Mouse (Mus musculus) heart, adult 2 months (tissue): Measurements from ENCODE around the gene Anapc11. TPM values are rescaled to one million over a fixed set of nuclear protein-coding genes. Genes with fewer than 3 reads are reported as not detected.

Source experiments
- DNase-seq, 2 experiments: peaks; one replicate each; pipeline ENCODE4 v3.0.0; 2021
- H3K27ac ChIP-seq: fragments of 200-600 bp; 2 replicates; pipeline ENCODE4 v1.8.1; 2022
- H3K27me3 ChIP-seq: fragments of 200-500 bp; 2 replicates; pipeline ENCODE4 v1.6.1; 2012; ENCODE audit warnings: mild to moderate bottlenecking, low read length, inconsistent platforms, mixed read lengths; ENCODE audit not compliant: control insufficient read depth, insufficient read depth
- H3K36me3 ChIP-seq: fragments of 200-500 bp; 2 replicates; pipeline ENCODE4 v1.6.1; 2012; ENCODE audit warnings: low read length, inconsistent platforms; ENCODE audit not compliant: control insufficient read depth, insufficient read depth
- H3K4me1 ChIP-seq: fragments of 200-500 bp; 2 replicates; pipeline ENCODE4 v1.6.1; 2011; ENCODE audit warnings: low read length; ENCODE audit not compliant: control insufficient read depth, insufficient read depth
- H3K4me3 ChIP-seq: fragments of 200-600 bp; 2 replicates; pipeline ENCODE4 v1.8.1; 2022
- H3K79me2 ChIP-seq: fragments of 200-500 bp; replicated peaks from 2 replicates; pipeline ENCODE4 v1.6.1; 2012; ENCODE audit warnings: mild to moderate bottlenecking, inconsistent platforms, low read length, moderate library complexity, mixed read lengths; ENCODE audit not compliant: control insufficient read depth, insufficient read depth
- H3K9ac ChIP-seq: fragments of 200-500 bp; 2 replicates; pipeline ENCODE4 v1.6.1; 2012; ENCODE audit warnings: low read depth, mild to moderate bottlenecking, control low read depth, inconsistent platforms, low read length, mixed read lengths
- CTCF ChIP-seq: fragments of 200-600 bp; IDR thresholded peaks from 2 replicates; pipeline ENCODE4 v1.8.1; 2022; ENCODE audit warnings: antibody characterized with exemption, mild to moderate bottlenecking, moderate library complexity
- EP300 ChIP-seq: fragments of 200-500 bp; IDR thresholded peaks from 2 replicates; pipeline ENCODE4 v1.6.1; 2011; ENCODE audit warnings: low read depth, low read length, control low read depth; ENCODE audit not compliant: insufficient read depth
- POLR2A ChIP-seq: fragments of 200-500 bp; IDR thresholded peaks from 2 replicates; pipeline ENCODE4 v1.6.1; 2011; ENCODE audit warnings: mild to moderate bottlenecking, low read depth, low read length, control low read depth; ENCODE audit not compliant: insufficient read depth
- WGBS: fragments of 180-500 bp; shearing (Covaris S2); methylation state at CpG from one replicate; pipeline ENCODE4 v1.1.7; 2018; 5-methylcytosine and 5-hydroxymethylcytosine counted together
- intact Hi-C: fragments of 180-260 bp; cut with DNase I; formaldehyde crosslinking; loops from one replicate; pipeline ENCODE4 v1.15.1; 2025
- microRNA-seq, 2 experiments: library from miRNA; unstranded; fragments of <30 nt; microRNA quantifications; one replicate each; pipeline ENCODE4 v1.2.0; 2021
- polyA plus RNA-seq: library from polyadenylated mRNA; depleted of rRNA; stranded (reverse); fragments of >200 nt; gene quantifications from 2 replicates; pipeline ENCODE4 v1.2.3, GENCODE M21; 2012; rRNA removed
- total RNA-seq, 2 experiments: library from RNA; stranded (reverse); gene quantifications; 2 replicates each; pipeline ENCODE4 v1.2.3; 2021

The Anapc11 gene
- total and polyA plus RNA-seq, 3 experiments, result 79.9 to 105 (median 89.0) TPM

- H3K79me2 ChIP-seq, result no peaks in the 10 kb centered on the region
- peak overlapping the region; percentile 62 for H3K4me3 ChIP-seq
- peak overlapping the region; percentile 82 for H3K9ac ChIP-seq
- H3K4me1 ChIP-seq, result peaks cover 2% of the 10 kb centered on the region; the same call in 1 of the 2 replicates
- intact Hi-C loops, result no loop called here
- H3K27ac ChIP-seq, result peak overlapping the region; percentile 88
- TF ChIP-seq EP300 (no peak), POLR2A (no peak; the same call in 1 of the 2 replicates), CTCF (no peak)
- no peak for DNase-seq
- 58% methylated on average over 35 of the region's 35 CpGs for WGBS
- H3K27me3 ChIP-seq, result no peaks in the 10 kb centered on the region
- no peaks in the 10 kb centered on the region; the same call in 1 of the 2 replicates for H3K36me3 ChIP-seq
Observed at GRCm38 (mm10) chr11:120647047-120647830, 49.0 kb downstream of the Anapc11 start.

DNA sequence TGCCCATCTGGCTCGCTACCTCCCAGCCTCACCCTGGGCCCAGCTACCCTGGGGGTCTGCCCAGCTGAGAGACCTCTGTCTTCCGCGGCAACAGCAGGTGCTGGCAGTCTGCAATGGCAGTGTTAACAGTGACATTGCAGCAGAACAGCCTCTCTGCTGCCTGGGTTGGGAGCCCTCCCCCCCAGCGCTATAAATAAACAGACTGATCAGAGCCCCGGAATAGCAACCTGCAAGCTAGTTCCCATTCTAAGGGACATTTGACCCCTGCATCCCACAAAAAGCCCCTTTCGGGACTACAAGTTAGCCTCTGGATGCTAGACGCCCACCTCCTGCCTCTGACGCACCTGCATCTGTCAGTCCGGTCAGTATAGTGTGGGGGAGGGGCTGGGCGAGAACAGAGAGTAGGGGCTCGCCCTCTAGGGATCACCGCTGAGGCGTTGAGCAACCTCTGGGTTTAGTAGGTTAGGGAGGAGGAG lies 49.8 kb downstream of the Anapc11 start, which contains the start of gene Myadml2:
TSS of gene Myadml2 (minus strand) at position 158 of the 476 bp plus-strand sequence.
- DNase-seq, result peak; percentile 69 to 73

GRCm38 (mm10) chr11:120651872-120652271 lies 53.7 kb downstream of the Anapc11 start:
- TF ChIP-seq CTCF, result peak; percentile 49
- no peak for TF ChIP-seq POLR2A
- no peak for TF ChIP-seq EP300
- WGBS, result 57% methylated on average over 3 of the region's 3 CpGs
- no peaks in the 10 kb centered on the region for H3K79me2 ChIP-seq
- H3K4me3 ChIP-seq, result no peak overlapping the region
- no peaks in the 10 kb centered on the region; the same call in 1 of the 2 replicates for H3K36me3 ChIP-seq
- H3K27ac ChIP-seq, result no peak overlapping the region
- DNase-seq, result no peak
- H3K9ac ChIP-seq, result no peak overlapping the region
- H3K27me3 ChIP-seq, result no peaks in the 10 kb centered on the region
- H3K4me1 ChIP-seq, result no peaks in the 10 kb centered on the region
- intact Hi-C loops, result no loop called here

More for the DNA sequence above, 49.8 kb downstream of the Anapc11 start, which contains the start of gene Myadml2:
- Histone ChIP-seq H3K27me3 (no peaks in the 10 kb centered on the region), H3K79me2 (no peaks in the 10 kb centered on the region), H3K4me3 (peak within 1 kb of the TSS; percentile 62), H3K27ac (peak within 1 kb of the TSS; percentile 88), H3K4me1 (peaks cover 2% of the 10 kb centered on the region; the same call in 1 of the 2 replicates), H3K9ac (peak within 1 kb of the TSS; percentile 82), H3K36me3 (no peaks in the 10 kb centered on the region; the same call in 1 of the 2 replicates)
- WGBS, result 7% methylated on average over 13 of the region's 13 CpGs
- intact Hi-C loops, result no loop called here
- no peak for TF ChIP-seq EP300
- TF ChIP-seq POLR2A, result peak; percentile 74; the same call in 1 of the 2 replicates

GRCm38 (mm10) chr11:120654741-120655140 lies 56.5 kb downstream of the Anapc11 start:
- Histone ChIP-seq H3K9ac (no peak overlapping the region), H3K36me3 (no peaks in the 10 kb centered on the region), H3K4me1 (no peaks in the 10 kb centered on the region), H3K27me3 (peaks cover 3% of the 10 kb centered on the region), H3K4me3 (no peak overlapping the region), H3K79me2 (no peaks in the 10 kb centered on the region), H3K27ac (no peak overlapping the region)
- WGBS, result 60% methylated on average over 3 of the region's 3 CpGs
- no peak for DNase-seq
- intact Hi-C loops, result no loop called here
- no peak for TF ChIP-seq CTCF
- TF ChIP-seq EP300, result no peak
- TF ChIP-seq POLR2A, result no peak

- no peak overlapping the region for H3K4me3 ChIP-seq
- no peaks in the 10 kb centered on the region for H3K36me3 ChIP-seq
- H3K4me1 ChIP-seq, result peaks cover 1% of the 10 kb centered on the region; the same call in 1 of the 2 replicates
- peaks cover 21% of the 10 kb centered on the region for H3K27me3 ChIP-seq
- no peak overlapping the region for H3K27ac ChIP-seq
- WGBS, result 80% methylated on average over 4 of the region's 4 CpGs
- H3K79me2 ChIP-seq, result no peaks in the 10 kb centered on the region
- intact Hi-C loops, result no loop called here
- no peak overlapping the region for H3K9ac ChIP-seq
- no peak for DNase-seq
- TF ChIP-seq EP300, result no peak
- no peak for TF ChIP-seq POLR2A
- no peak for TF ChIP-seq CTCF
Observed at GRCm38 (mm10) chr11:120657301-120657700, 59.1 kb downstream of the Anapc11 start.

Small RNA genes within 50 kb of the gene (microRNA-seq; reads per million reads assigned to microRNA genes)
- gene Mir6936, result 0 to 1.1 reads per million in 2 experiments

Other genes with a start within 250 kb of the Anapc11 start
Only the 30 nearest of the 35 such genes appear.
- 10 to 100 TPM; 54.8 to 58.4 TPM for gene Nploc4, start 160.7 kb upstream of the Anapc11 start, total RNA-seq
- 36.6 and 55.4 TPM in 2 replicates for gene Nploc4, start 160.7 kb upstream of the Anapc11 start, polyA plus RNA-seq
- 1 to 10 TPM in 1 of 2 experiments, under 1 TPM in 1; 0.42 to 1.5 TPM for gene Tspan10, start 155.8 kb upstream of the Anapc11 start, total RNA-seq
- 0.09 and 0.41 TPM in 2 replicates for gene Tspan10, start 155.8 kb upstream of the Anapc11 start, polyA plus RNA-seq
- gene Pde6g, start 144.9 kb upstream of the Anapc11 start, total RNA-seq, result under 1 TPM; 0.52 to 0.76 TPM
- 0.53 and 1.3 TPM in 2 replicates for gene Pde6g, start 144.9 kb upstream of the Anapc11 start, polyA plus RNA-seq
- gene Oxld1, start 140.4 kb upstream of the Anapc11 start, total RNA-seq, result 10 to 100 TPM; 57.4 to 61.6 TPM
- 52.0 and 59.4 TPM in 2 replicates for gene Oxld1, start 140.4 kb upstream of the Anapc11 start, polyA plus RNA-seq
- gene Ccdc137, start 140.3 kb upstream of the Anapc11 start, total RNA-seq, result 1 to 10 TPM; 5.8 to 6.0 TPM
- 6.7 and 11.7 TPM in 2 replicates for gene Ccdc137, start 140.3 kb upstream of the Anapc11 start, polyA plus RNA-seq
- gene Arl16, start 130.8 kb upstream of the Anapc11 start, total RNA-seq, result 10 to 100 TPM in 1 of 2 experiments, 1 to 10 TPM in 1; 9.1 to 10.8 TPM
- 13.6 and 17.1 TPM in 2 replicates for gene Arl16, start 130.8 kb upstream of the Anapc11 start, polyA plus RNA-seq
- gene Mrpl12, start 113.8 kb upstream of the Anapc11 start, total RNA-seq, result 100 to 1,000 TPM; 207 to 232 TPM
- gene Mrpl12, start 113.8 kb upstream of the Anapc11 start, polyA plus RNA-seq, result 199 and 200 TPM in 2 replicates
- gene Slc25a10, start 106.6 kb upstream of the Anapc11 start, total RNA-seq, result 10 to 100 TPM; 14.1 to 14.6 TPM
- gene Slc25a10, start 106.6 kb upstream of the Anapc11 start, polyA plus RNA-seq, result 32.6 and 40.9 TPM in 2 replicates
- gene Gcgr, start 67.7 kb upstream of the Anapc11 start, total RNA-seq, result under 1 TPM; 0.68 to 0.73 TPM
- 2.1 and 2.3 TPM in 2 replicates for gene Gcgr, start 67.7 kb upstream of the Anapc11 start, polyA plus RNA-seq
- gene Mcrip1, start 48.7 kb upstream of the Anapc11 start, total RNA-seq, result 10 to 100 TPM; 38.5 to 43.9 TPM
- gene Mcrip1, start 48.7 kb upstream of the Anapc11 start, polyA plus RNA-seq, result 84.9 and 97.4 TPM in 2 replicates
- under 1 TPM in 1 of 2 experiments, not detected in 1; 0.34 TPM for gene Ppp1r27, start 47.3 kb upstream of the Anapc11 start, total RNA-seq
- 0.64 and 0.96 TPM in 2 replicates for gene Ppp1r27, start 47.3 kb upstream of the Anapc11 start, polyA plus RNA-seq
- gene P4hb, start 25.2 kb upstream of the Anapc11 start, total RNA-seq, result 100 to 1,000 TPM; 221 to 246 TPM
- 115 and 174 TPM in 2 replicates for gene P4hb, start 25.2 kb upstream of the Anapc11 start, polyA plus RNA-seq
- gene Arhgdia, start 16.8 kb upstream of the Anapc11 start, total RNA-seq, result 100 to 1,000 TPM; 139 to 144 TPM
- 245 and 257 TPM in 2 replicates for gene Arhgdia, start 16.8 kb upstream of the Anapc11 start, polyA plus RNA-seq
- gene Alyref, start 56 bp upstream of the Anapc11 start, total RNA-seq, result 10 to 100 TPM; 48.7 to 52.0 TPM
- gene Alyref, start 56 bp upstream of the Anapc11 start, polyA plus RNA-seq, result 13.6 and 15.6 TPM in 2 replicates
- not detected for gene Npb, start 10.1 kb downstream of the Anapc11 start, total RNA-seq
- gene Npb, start 10.1 kb downstream of the Anapc11 start, polyA plus RNA-seq, result not detected in 2 replicates
- 10 to 100 TPM; 51.8 to 55.6 TPM for gene Pcyt2, start 19.5 kb downstream of the Anapc11 start, total RNA-seq
- gene Pcyt2, start 19.5 kb downstream of the Anapc11 start, polyA plus RNA-seq, result 111 and 125 TPM in 2 replicates
- gene Sirt7, start 26.8 kb downstream of the Anapc11 start, total RNA-seq, result 1 to 10 TPM; 7.0 to 7.4 TPM
- gene Sirt7, start 26.8 kb downstream of the Anapc11 start, polyA plus RNA-seq, result 23.7 and 25.9 TPM in 2 replicates
- gene Mafg, start 35.2 kb downstream of the Anapc11 start, total RNA-seq, result 10 to 100 TPM; 35.7 to 45.2 TPM
- gene Mafg, start 35.2 kb downstream of the Anapc11 start, polyA plus RNA-seq, result 32.8 and 37.2 TPM in 2 replicates
- 1 to 10 TPM in 1 of 2 experiments, under 1 TPM in 1; 0.81 to 1.2 TPM for gene Pycr1, start 45.3 kb downstream of the Anapc11 start, total RNA-seq
- gene Pycr1, start 45.3 kb downstream of the Anapc11 start, polyA plus RNA-seq, result 3.9 and 4.9 TPM in 2 replicates
- gene Myadml2, start 49.7 kb downstream of the Anapc11 start, total RNA-seq, result 10 to 100 TPM; 77.6 to 87.3 TPM
- 55.1 and 68.3 TPM in 2 replicates for gene Myadml2, start 49.7 kb downstream of the Anapc11 start, polyA plus RNA-seq
- gene Notum, start 62.8 kb downstream of the Anapc11 start, total RNA-seq, result under 1 TPM in 1 of 2 experiments, not detected in 1; 0.23 TPM
- gene Notum, start 62.8 kb downstream of the Anapc11 start, polyA plus RNA-seq, result 0.18 and 0.35 TPM in 2 replicates
- 10 to 100 TPM; 35.2 to 38.3 TPM for gene Aspscr1, start 74.6 kb downstream of the Anapc11 start, total RNA-seq
- 38.4 and 38.6 TPM in 2 replicates for gene Aspscr1, start 74.6 kb downstream of the Anapc11 start, polyA plus RNA-seq
- gene Cenpx, start 115.3 kb downstream of the Anapc11 start, total RNA-seq, result 10 to 100 TPM; 26.4 to 34.2 TPM
- 51.4 and 53.0 TPM in 2 replicates for gene Cenpx, start 115.3 kb downstream of the Anapc11 start, polyA plus RNA-seq
- 1 to 10 TPM; 4.2 to 4.5 TPM for gene Lrrc45, start 115.5 kb downstream of the Anapc11 start, total RNA-seq
- 12.5 and 12.7 TPM in 2 replicates for gene Lrrc45, start 115.5 kb downstream of the Anapc11 start, polyA plus RNA-seq
- under 1 TPM; 0.70 to 0.99 TPM for gene Rac3, start 123.0 kb downstream of the Anapc11 start, total RNA-seq
- 3.3 and 4.6 TPM in 2 replicates for gene Rac3, start 123.0 kb downstream of the Anapc11 start, polyA plus RNA-seq
- 10 to 100 TPM; 12.1 to 12.9 TPM for gene Dcxr, start 128.9 kb downstream of the Anapc11 start, total RNA-seq
- 32.0 and 35.5 TPM in 2 replicates for gene Dcxr, start 128.9 kb downstream of the Anapc11 start, polyA plus RNA-seq
- 10 to 100 TPM; 17.7 to 19.4 TPM for gene Cbr2, start 133.7 kb downstream of the Anapc11 start, total RNA-seq
- gene Cbr2, start 133.7 kb downstream of the Anapc11 start, polyA plus RNA-seq, result 42.3 and 379 TPM in 2 replicates
- 10 to 100 TPM; 24.5 to 31.4 TPM for gene Hmga1b, start 164.4 kb downstream of the Anapc11 start, total RNA-seq
- gene Hmga1b, start 164.4 kb downstream of the Anapc11 start, polyA plus RNA-seq, result 0.57 and 1.4 TPM in 2 replicates
- gene Rfng, start 185.8 kb downstream of the Anapc11 start, total RNA-seq, result 10 to 100 TPM; 11.9 to 12.5 TPM
- gene Rfng, start 185.8 kb downstream of the Anapc11 start, polyA plus RNA-seq, result 28.6 and 30.0 TPM in 2 replicates
- gene Gps1, start 185.9 kb downstream of the Anapc11 start, total RNA-seq, result 10 to 100 TPM; 54.4 to 55.8 TPM
- 85.9 and 129 TPM in 2 replicates for gene Gps1, start 185.9 kb downstream of the Anapc11 start, polyA plus RNA-seq